Mouse (Mus musculus) E14TG2a.4 (cell line): ENCODE results near the gene Uevld.

Source experiments
- CTCF ChIP-seq: conservative IDR thresholded peaks from 2 replicates; pipeline ENCODE4 v1.5.1; 2014; ENCODE audit warnings: low read length
- NANOG ChIP-seq: IDR thresholded peaks from 2 replicates; pipeline ENCODE4 v1.6.1; 2014; ENCODE audit warnings: borderline replicate concordance, low read length, mixed read lengths

- no peak for TF ChIP-seq CTCF
- no peak for TF ChIP-seq NANOG
Observed at GRCm38 (mm10) chr7:46876841-46877240, 81.5 kb downstream of the Uevld start.
